Mouse (Mus musculus) megakaryocyte, embryonic 14.5 days (primary cell): ENCODE data around the gene Gm10638. TPM values are rescaled to one million over a fixed set of nuclear protein-coding genes. Genes with fewer than 3 reads are reported as not detected.

ENCODE experiments used
- H3K27me3 ChIP-seq: replicated peaks from 2 replicates; pipeline ENCODE3; 2012; ENCODE audit warnings: inconsistent platforms
- H3K36me3 ChIP-seq: replicated peaks from 2 replicates; pipeline ENCODE3; 2012; ENCODE audit warnings: low read length, inconsistent platforms, mixed read lengths
- H3K4me1 ChIP-seq: 2 replicates; pipeline ENCODE4 v1.6.1; 2012; ENCODE audit warnings: inconsistent platforms
- H3K4me3 ChIP-seq: replicated peaks from 2 replicates; pipeline ENCODE3; 2012; ENCODE audit warnings: moderate library complexity, mild to moderate bottlenecking, inconsistent platforms
- H3K9me3 ChIP-seq: 2 replicates; pipeline ENCODE4 v1.6.1; 2012; ENCODE audit warnings: inconsistent platforms
- FLI1 ChIP-seq: IDR thresholded peaks from 2 replicates; pipeline ENCODE4 v1.6.1; 2012; ENCODE audit warnings: low read length, inconsistent platforms, mixed read lengths
- GATA1 ChIP-seq: IDR thresholded peaks from 3 replicates; pipeline ENCODE4 v1.6.1; 2012; ENCODE audit warnings: mixed read lengths, low read length, inconsistent platforms, borderline replicate concordance
- polyA plus RNA-seq: library from polyadenylated mRNA; stranded (reverse); fragments of >175 nt; gene quantifications from 2 replicates; pipeline ENCODE4 v1.2.3, GENCODE M21; 2012; ENCODE audit warnings: low replicate concordance; ENCODE audit not compliant: insufficient read depth

Gm10638 gene
- polyA plus RNA-seq, 1 experiment: 4.0 TPM

GRCm38 (mm10) chr8:86769945-86770715 is 24.6 kb downstream of the Gm10638 start:
- Histone ChIP-seq H3K4me3 (no peak overlapping the region), H3K27me3 (peaks cover 14% of the 10 kb centered on the region), H3K36me3 (no peaks in the 10 kb centered on the region), H3K9me3 (no peaks in the 10 kb centered on the region), H3K4me1 (peaks cover 27% of the 10 kb centered on the region)
- no peak for TF ChIP-seq FLI1
- no peak for TF ChIP-seq GATA1

DNA sequence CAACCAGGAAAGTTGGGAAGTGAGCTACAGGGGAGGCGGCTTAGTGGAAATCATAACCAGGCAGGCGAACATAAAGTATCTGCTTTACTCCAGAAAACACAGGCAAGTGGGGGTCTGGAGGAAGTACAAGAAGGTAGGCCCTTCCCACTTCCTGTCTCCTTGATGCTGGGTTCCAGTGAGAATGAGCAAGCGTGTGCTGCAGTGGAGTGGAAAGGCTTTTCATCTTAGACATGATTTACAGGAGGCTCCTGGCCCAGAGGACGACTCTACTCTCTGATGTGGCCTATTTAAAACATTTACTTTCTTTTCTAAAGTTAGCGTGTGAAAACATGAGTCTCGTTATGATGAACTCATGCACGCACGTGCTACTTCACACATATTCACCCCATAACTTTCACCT is 33.7 kb downstream of the Gm10638 start:
- no peak overlapping the region for H3K4me3 ChIP-seq
- H3K9me3 ChIP-seq: no peaks in the 10 kb centered on the region
- H3K4me1 ChIP-seq: peaks cover 15% of the 10 kb centered on the region
- TF ChIP-seq FLI1 (no peak), GATA1 (no peak)
- H3K27me3 ChIP-seq: peaks cover 7% of the 10 kb centered on the region
- no peaks in the 10 kb centered on the region for H3K36me3 ChIP-seq

DNA sequence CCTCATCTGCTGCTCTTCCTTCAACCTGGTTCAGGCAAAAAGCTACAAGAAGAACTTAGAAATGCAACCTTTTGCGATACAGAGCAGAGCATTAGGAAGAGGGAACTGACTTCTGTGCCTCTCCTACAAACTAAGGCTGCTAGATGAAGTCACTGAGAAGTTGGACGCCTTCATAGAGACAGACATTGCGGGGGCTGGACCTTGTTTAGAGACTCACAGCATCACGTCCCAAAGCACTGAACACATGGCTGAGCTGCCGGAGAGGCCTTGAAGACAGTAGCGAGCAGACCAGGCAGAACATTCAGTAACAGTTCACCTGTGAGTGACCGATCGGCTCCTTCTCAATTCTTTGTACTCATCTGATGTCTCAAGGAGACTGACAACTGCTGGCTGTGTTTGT is 35.6 kb downstream of the Gm10638 start:
- no peak overlapping the region for H3K4me3 ChIP-seq
- H3K9me3 ChIP-seq: no peaks in the 10 kb centered on the region
- no peaks in the 10 kb centered on the region for H3K36me3 ChIP-seq
- TF ChIP-seq GATA1: no peak
- TF ChIP-seq FLI1: no peak
- H3K27me3 ChIP-seq: peaks cover 7% of the 10 kb centered on the region
- H3K4me1 ChIP-seq: peaks cover 17% of the 10 kb centered on the region

- H3K9me3 ChIP-seq: no peaks in the 10 kb centered on the region
Observed at GRCm38 (mm10) chr8:86786498-86786897, 41.0 kb downstream of the Gm10638 start.

GRCm38 (mm10) chr8:86787891-86788420 is 42.5 kb downstream of the Gm10638 start:
- H3K36me3 ChIP-seq: no peaks in the 10 kb centered on the region
- peaks cover 15% of the 10 kb centered on the region for H3K27me3 ChIP-seq
- H3K4me3 ChIP-seq: no peak overlapping the region
- H3K4me1 ChIP-seq: peaks cover 23% of the 10 kb centered on the region
- TF ChIP-seq FLI1: no peak
- no peaks in the 10 kb centered on the region for H3K9me3 ChIP-seq

More at GRCm38 (mm10) chr8:86786498-86786897, 41.0 kb downstream of the Gm10638 start:
- Histone ChIP-seq H3K4me1 (peaks cover 23% of the 10 kb centered on the region), H3K4me3 (no peak overlapping the region), H3K27me3 (peaks cover 16% of the 10 kb centered on the region), H3K36me3 (no peaks in the 10 kb centered on the region)
- TF ChIP-seq FLI1 (no peak), GATA1 (no peak)

- Histone ChIP-seq H3K4me1 (peaks cover 23% of the 10 kb centered on the region), H3K9me3 (no peaks in the 10 kb centered on the region), H3K36me3 (no peaks in the 10 kb centered on the region), H3K4me3 (no peak overlapping the region), H3K27me3 (peaks cover 14% of the 10 kb centered on the region)
- TF ChIP-seq GATA1: no peak
- TF ChIP-seq FLI1: no peak
Observed at GRCm38 (mm10) chr8:86789576-86789975, 44.1 kb downstream of the Gm10638 start.

- Histone ChIP-seq H3K4me3 (no peak overlapping the region), H3K27me3 (peaks cover 14% of the 10 kb centered on the region), H3K9me3 (no peaks in the 10 kb centered on the region), H3K4me1 (peaks cover 12% of the 10 kb centered on the region), H3K36me3 (no peaks in the 10 kb centered on the region)
- no peak for TF ChIP-seq FLI1
- TF ChIP-seq GATA1: no peak
Observed at GRCm38 (mm10) chr8:86791542-86791941, 46.0 kb downstream of the Gm10638 start.

DNA sequence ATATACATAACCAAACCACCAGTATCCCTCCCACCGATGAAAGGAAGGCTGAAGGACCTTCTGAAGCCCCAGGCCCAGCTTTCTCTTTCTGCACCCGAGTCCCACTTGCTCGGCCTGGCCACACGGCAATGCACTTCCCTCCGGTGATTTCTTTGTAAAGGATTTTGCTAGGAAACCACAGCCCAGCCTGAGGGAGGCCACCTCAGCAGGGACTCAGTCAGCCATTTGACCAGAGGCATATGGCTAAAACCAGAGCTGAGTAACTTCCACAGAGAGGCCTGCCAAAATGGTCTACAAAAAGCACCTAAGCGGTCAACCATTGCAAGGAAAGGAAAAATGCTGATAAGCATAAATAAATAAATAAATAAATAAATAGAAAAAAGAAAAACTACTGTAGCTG is 49.2 kb downstream of the Gm10638 start:
- no peak overlapping the region for H3K4me3 ChIP-seq
- no peaks in the 10 kb centered on the region for H3K9me3 ChIP-seq
- TF ChIP-seq GATA1 (no peak), FLI1 (no peak)
- H3K4me1 ChIP-seq: no peaks in the 10 kb centered on the region
- H3K36me3 ChIP-seq: no peaks in the 10 kb centered on the region
- H3K27me3 ChIP-seq: peaks cover 10% of the 10 kb centered on the region

Other genes with a start within 250 kb of the Gm10638 start
- not detected in 2 replicates for gene Abcc12, start 165.0 kb upstream of the Gm10638 start, polyA plus RNA-seq
- 14.9 and 69.1 TPM in 2 replicates for gene Lonp2, start 121.7 kb upstream of the Gm10638 start, polyA plus RNA-seq
- 2.3 and 3.1 TPM in 2 replicates for gene Siah1a, start 235 bp downstream of the Gm10638 start, polyA plus RNA-seq
- 9.9 and 12.9 TPM in 2 replicates for gene N4bp1, start 139.6 kb downstream of the Gm10638 start, polyA plus RNA-seq